Mouse (Mus musculus): ENCODE results near the gene Lsamp. TPM values are rescaled to one million over a fixed set of nuclear protein-coding genes. Genes with fewer than 3 reads are reported as not detected.

Lsamp gene
- polyA plus RNA-seq, 1 experiment from 2014 or later, result 1.5 TPM

DNA sequence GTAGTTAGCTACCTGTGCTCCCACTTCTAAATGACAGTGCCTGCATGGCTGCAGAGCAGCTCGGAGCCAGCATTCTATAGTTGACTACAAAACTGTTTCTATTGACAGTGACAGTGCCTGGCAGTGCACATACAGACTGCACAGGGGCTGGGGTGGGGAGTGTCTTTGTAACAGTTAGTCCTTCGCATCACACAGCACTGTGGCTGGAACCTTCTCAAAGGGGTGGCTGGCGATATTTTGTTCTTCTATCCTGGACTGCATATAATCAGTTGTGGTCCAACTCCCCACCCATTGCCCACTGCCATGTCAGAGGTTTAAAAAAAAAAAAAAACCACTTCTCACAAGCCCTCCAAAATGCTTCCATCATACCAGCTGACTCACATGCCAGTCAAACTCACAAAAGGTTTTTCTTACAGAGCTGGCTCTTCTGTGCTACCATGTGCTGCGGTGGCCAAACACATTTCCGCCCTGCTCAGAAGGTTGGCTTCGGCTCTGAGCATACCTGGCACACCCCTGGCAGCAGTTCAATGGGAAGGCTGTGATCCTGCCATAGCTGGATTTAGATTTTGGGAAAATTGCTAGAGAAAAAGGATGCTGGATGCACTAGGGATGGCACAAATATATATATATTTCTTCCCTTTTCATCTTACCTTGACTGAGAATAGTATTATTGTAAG is 1887.9 kb downstream of the Lsamp start:
- H3K27me3 ChIP-seq (replicated peaks; ENCODE audit: control insufficient read depth, insufficient read depth, low read length), result no peaks in the 10 kb centered on the region
- no peak for ATAC-seq
- no peak overlapping the region for H3K27ac ChIP-seq (ENCODE audit: low read depth, low read length)
- no peaks in the 10 kb centered on the region for H3K36me3 ChIP-seq (ENCODE audit: control insufficient read depth, insufficient read depth)
- H3K4me1 ChIP-seq (replicated peaks; ENCODE audit: control insufficient read depth, insufficient read depth, low read length), result no peaks in the 10 kb centered on the region
- no peak for TF ChIP-seq CTCF (IDR thresholded peaks at IDR 0.05; ENCODE audit: low read depth)
- H3K9me3 ChIP-seq (ENCODE audit: control insufficient read depth), result no peaks in the 10 kb centered on the region
- 87% methylated on average over 6 of the region's 6 CpGs for whole genome bisulfite sequencing
- H3K4me2 ChIP-seq (replicated peaks; ENCODE audit: low read depth), result no peak overlapping the region
- no peak overlapping the region for H3K9ac ChIP-seq (ENCODE audit: low read depth, low read length)
- H3K4me3 ChIP-seq (ENCODE audit: low read depth, low read length), result no peak overlapping the region

DNA sequence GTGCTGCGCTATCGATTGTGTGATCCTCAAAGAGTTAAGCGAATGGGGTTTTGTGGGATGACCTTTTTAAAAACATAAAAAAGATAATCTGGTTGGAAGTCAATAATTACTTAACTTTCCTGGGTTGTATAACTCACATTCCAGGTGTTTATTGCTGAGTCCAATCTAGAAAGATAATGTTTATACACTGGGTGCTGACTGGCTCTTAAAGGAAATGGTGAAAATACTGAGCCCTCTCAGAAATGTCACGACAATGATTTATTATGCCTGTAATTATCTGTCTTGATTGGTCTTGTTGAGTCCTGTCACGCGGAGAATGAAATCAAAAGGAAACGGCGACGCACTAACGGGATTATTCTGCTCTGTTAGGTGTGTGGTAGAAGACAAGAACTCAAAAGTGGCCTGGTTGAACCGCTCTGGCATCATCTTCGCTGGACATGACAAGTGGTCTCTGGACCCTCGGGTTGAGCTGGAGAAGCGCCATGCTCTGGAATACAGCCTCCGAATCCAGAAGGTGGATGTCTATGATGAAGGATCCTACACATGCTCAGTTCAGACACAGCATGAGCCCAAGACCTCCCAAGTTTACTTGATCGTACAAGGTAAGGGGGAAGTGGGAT is 1904.5 kb downstream of the Lsamp start:
- Histone ChIP-seq H3K4me3 (ENCODE audit: low read depth, low read length) (no peak overlapping the region), H3K27me3 (replicated peaks; ENCODE audit: control insufficient read depth, insufficient read depth, low read length) (no peaks in the 10 kb centered on the region), H3K9ac (ENCODE audit: low read depth, low read length) (no peak overlapping the region), H3K4me1 (replicated peaks; ENCODE audit: control insufficient read depth, insufficient read depth, low read length) (no peaks in the 10 kb centered on the region), H3K27ac (ENCODE audit: low read depth, low read length) (no peak overlapping the region), H3K9me3 (ENCODE audit: control insufficient read depth) (no peaks in the 10 kb centered on the region), H3K36me3 (ENCODE audit: control insufficient read depth, insufficient read depth) (no peaks in the 10 kb centered on the region), H3K4me2 (replicated peaks; ENCODE audit: low read depth) (peak overlapping the region; percentile 30; the same call in 1 of the 2 replicates)
- no peak for TF ChIP-seq CTCF (IDR thresholded peaks at IDR 0.05; ENCODE audit: low read depth)
- ATAC-seq, result peak; percentile 59; the same call in 1 of the 2 replicates
- 40% methylated on average over 16 of the region's 16 CpGs for WGBS

- Histone ChIP-seq H3K27ac (ENCODE audit: low read depth, low read length) (no peak overlapping the region), H3K4me2 (replicated peaks; ENCODE audit: low read depth) (no peak overlapping the region), H3K9ac (ENCODE audit: low read depth, low read length) (no peak overlapping the region), H3K4me3 (ENCODE audit: low read depth, low read length) (no peak overlapping the region), H3K27me3 (replicated peaks; ENCODE audit: control insufficient read depth, insufficient read depth, low read length) (no peaks in the 10 kb centered on the region), H3K4me1 (replicated peaks; ENCODE audit: control insufficient read depth, insufficient read depth, low read length) (no peaks in the 10 kb centered on the region), H3K9me3 (ENCODE audit: control insufficient read depth) (no peaks in the 10 kb centered on the region), H3K36me3 (ENCODE audit: control insufficient read depth, insufficient read depth) (no peaks in the 10 kb centered on the region)
- no peak for TF ChIP-seq CTCF (IDR thresholded peaks at IDR 0.05; ENCODE audit: low read depth)
- 53% methylated on average over 2 of the region's 2 CpGs for WGBS
- no peak for ATAC-seq
These were observed 1916.6 kb downstream of the Lsamp start for GRCm38 (mm10) chr16:41900783-41901182.

DNA sequence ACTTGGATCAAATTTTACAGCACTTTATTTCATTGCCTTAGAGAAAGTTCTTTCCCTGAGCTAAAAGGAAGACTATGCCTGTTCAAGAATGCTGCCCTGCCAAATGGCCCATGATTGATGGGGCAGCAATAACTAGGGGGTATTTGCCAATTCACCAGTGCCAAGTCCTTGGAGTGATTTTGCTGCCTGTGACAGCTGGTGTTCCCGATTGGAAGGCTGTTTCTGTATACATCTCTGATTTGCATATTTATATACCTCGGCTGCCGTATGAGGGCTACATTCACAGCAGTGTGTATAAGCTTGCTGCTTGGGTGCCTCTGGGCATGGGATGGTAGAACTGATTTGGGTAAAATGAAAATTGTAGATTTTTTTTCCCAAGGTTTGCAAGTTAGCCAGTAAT is 1919.5 kb downstream of the Lsamp start:
- H3K27me3 ChIP-seq (replicated peaks; ENCODE audit: control insufficient read depth, insufficient read depth, low read length), result no peaks in the 10 kb centered on the region
- no peak for ATAC-seq
- no peak overlapping the region for H3K4me2 ChIP-seq (replicated peaks; ENCODE audit: low read depth)
- H3K4me1 ChIP-seq (replicated peaks; ENCODE audit: control insufficient read depth, insufficient read depth, low read length), result no peaks in the 10 kb centered on the region
- H3K36me3 ChIP-seq (ENCODE audit: control insufficient read depth, insufficient read depth), result no peaks in the 10 kb centered on the region
- no peak overlapping the region for H3K27ac ChIP-seq (ENCODE audit: low read depth, low read length)
- WGBS, result 77% methylated on average over 3 of the region's 3 CpGs
- no peak for TF ChIP-seq CTCF (IDR thresholded peaks at IDR 0.05; ENCODE audit: low read depth)
- no peak overlapping the region for H3K9ac ChIP-seq (ENCODE audit: low read depth, low read length)
- no peaks in the 10 kb centered on the region for H3K9me3 ChIP-seq (ENCODE audit: control insufficient read depth)
- no peak overlapping the region for H3K4me3 ChIP-seq (ENCODE audit: low read depth, low read length)

DNA sequence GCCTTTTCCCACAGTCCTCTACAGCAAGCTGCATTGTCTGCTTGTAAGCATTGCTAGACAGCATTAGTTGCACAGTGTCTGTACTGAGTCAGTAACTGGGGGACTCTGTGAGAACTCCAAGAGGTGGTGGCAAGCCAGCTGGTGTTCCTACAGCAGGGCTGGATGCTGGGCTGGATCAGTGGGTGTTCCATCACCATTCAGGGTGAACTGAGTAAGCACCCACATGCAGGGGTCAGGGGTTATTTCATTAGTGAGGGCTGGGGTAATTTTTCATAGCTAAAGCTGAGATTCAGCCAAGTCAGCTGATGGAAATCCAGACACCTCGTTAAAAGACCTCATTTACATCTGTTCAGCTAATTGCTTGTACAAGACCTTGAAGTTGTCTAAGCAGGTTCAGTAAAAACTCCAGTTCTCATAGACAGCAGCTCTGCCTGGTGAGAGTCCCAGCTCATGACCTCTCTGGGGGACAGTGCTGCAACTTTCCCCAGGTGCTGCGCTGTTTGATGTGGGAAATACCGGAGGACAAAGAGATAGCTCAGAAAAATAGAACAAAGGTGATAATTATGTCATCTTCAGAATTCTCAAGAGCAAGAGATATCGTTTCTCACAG is 1928.5 kb downstream of the Lsamp start:
- ATAC-seq, result no peak
- Histone ChIP-seq H3K4me2 (replicated peaks; ENCODE audit: low read depth) (no peak overlapping the region), H3K9ac (ENCODE audit: low read depth, low read length) (no peak overlapping the region), H3K9me3 (ENCODE audit: control insufficient read depth) (no peaks in the 10 kb centered on the region), H3K4me3 (ENCODE audit: low read depth, low read length) (no peak overlapping the region), H3K4me1 (replicated peaks; ENCODE audit: control insufficient read depth, insufficient read depth, low read length) (no peaks in the 10 kb centered on the region), H3K36me3 (ENCODE audit: control insufficient read depth, insufficient read depth) (no peaks in the 10 kb centered on the region), H3K27ac (ENCODE audit: low read depth, low read length) (no peak overlapping the region), H3K27me3 (replicated peaks; ENCODE audit: control insufficient read depth, insufficient read depth, low read length) (no peaks in the 10 kb centered on the region)
- WGBS, result 70% methylated on average over 4 of the region's 4 CpGs
- TF ChIP-seq CTCF (IDR thresholded peaks at IDR 0.05; ENCODE audit: low read depth), result no peak

GRCm38 (mm10) chr16:41913346-41913745 is 1929.2 kb downstream of the Lsamp start:
- Histone ChIP-seq H3K4me3 (ENCODE audit: low read depth, low read length) (no peak overlapping the region), H3K9me3 (ENCODE audit: control insufficient read depth) (no peaks in the 10 kb centered on the region), H3K27ac (ENCODE audit: low read depth, low read length) (no peak overlapping the region), H3K36me3 (ENCODE audit: control insufficient read depth, insufficient read depth) (no peaks in the 10 kb centered on the region), H3K4me1 (replicated peaks; ENCODE audit: control insufficient read depth, insufficient read depth, low read length) (no peaks in the 10 kb centered on the region), H3K9ac (ENCODE audit: low read depth, low read length) (no peak overlapping the region), H3K4me2 (replicated peaks; ENCODE audit: low read depth) (no peak overlapping the region), H3K27me3 (replicated peaks; ENCODE audit: control insufficient read depth, insufficient read depth, low read length) (no peaks in the 10 kb centered on the region)
- TF ChIP-seq CTCF (IDR thresholded peaks at IDR 0.05; ENCODE audit: low read depth), result no peak
- 82% methylated on average over 4 of the region's 4 CpGs for WGBS
- ATAC-seq, result no peak
